Mouse (Mus musculus) heart, embryonic 15.5 days (tissue): ENCODE results near the gene Vgll4. TPM values are rescaled to one million over a fixed set of nuclear protein-coding genes. Genes with fewer than 3 reads are reported as not detected.
A peak's percentile ranks its signal among the peaks of the same experiment; 100 is the strongest.
"Not testable (repeated sequence)": the region's sequence is repeated elsewhere in the genome, so short reads cannot be mapped to it uniquely, and the experiment has no call there.

Experiments
- ATAC-seq: fragments of 200-750 bp; cut with Nextera tagmentation; replicated peaks from 2 replicates; pipeline ENCODE4 v1.8.0; 2017; ENCODE audit warnings: low read depth, moderate TSS enrichment; ENCODE audit not compliant: insufficient number of reproducible peaks, insufficient read depth, low FRiP score
- H3K27ac ChIP-seq: fragments of 300-500 bp; sonication (generic); 2 replicates; pipeline ENCODE4 v1.5.1; 2015; ENCODE audit warnings: mild to moderate bottlenecking, inconsistent platforms
- H3K27me3 ChIP-seq: fragments of 300-500 bp; sonication (generic); 2 replicates; pipeline ENCODE4 v1.6.1; 2015; ENCODE audit warnings: inconsistent platforms
- H3K36me3 ChIP-seq: fragments of 300-500 bp; sonication (generic); 2 replicates; pipeline ENCODE4 v1.6.1; 2015; ENCODE audit warnings: mild to moderate bottlenecking, inconsistent platforms
- H3K4me1 ChIP-seq: fragments of 300-500 bp; sonication (generic); replicated peaks from 2 replicates; pipeline ENCODE4 v1.6.1; 2015; ENCODE audit warnings: inconsistent platforms
- H3K4me2 ChIP-seq: fragments of 300-500 bp; sonication (generic); 2 replicates; pipeline ENCODE4 v1.6.1; 2015; ENCODE audit warnings: inconsistent platforms, mild to moderate bottlenecking, moderate library complexity
- H3K4me3 ChIP-seq: fragments of 300-500 bp; sonication (generic); 2 replicates; pipeline ENCODE4 v1.5.1; 2015; ENCODE audit warnings: mild to moderate bottlenecking, inconsistent platforms
- H3K9ac ChIP-seq: fragments of 300-500 bp; sonication (generic); 2 replicates; pipeline ENCODE4 v1.6.1; 2015; ENCODE audit warnings: mild to moderate bottlenecking, inconsistent platforms
- H3K9me3 ChIP-seq: fragments of 300-500 bp; sonication (generic); replicated peaks from 2 replicates; pipeline ENCODE4 v1.6.1; 2016; ENCODE audit warnings: inconsistent platforms
- WGBS: fragments of 180-500 bp; shearing (Covaris S2); methylation state at CpG from one replicate; pipeline ENCODE4 v1.1.7; 2015; ENCODE audit warnings: mixed read lengths; 5-methylcytosine and 5-hydroxymethylcytosine counted together
- polyA plus RNA-seq: library from polyadenylated mRNA; unstranded; fragments of >200 nt; fragmentation: Nextera tagmentation; extraction: Ambion mirVana; gene quantifications from 2 replicates; pipeline ENCODE4 v1.2.1, GENCODE M21; 2015

Vgll4 gene
- polyA plus RNA-seq, 1 experiment from 2014 or later, result 65.4 TPM

- H3K9ac ChIP-seq, result 0 out of 2 replicates have a peak overlapping the region, but pooled peaks have one; percentile 7
- peaks cover 9% of the 10 kb centered on the region; the same call in 1 of the 2 replicates for H3K36me3 ChIP-seq
- peaks cover 87% of the 10 kb centered on the region for H3K4me1 ChIP-seq
- H3K9me3 ChIP-seq, result no peaks in the 10 kb centered on the region
- peak overlapping the region; percentile 46 for H3K4me2 ChIP-seq
- no peak for ATAC-seq
- H3K27ac ChIP-seq, result peak overlapping the region; percentile 81
- 89% methylated on average over 12 of the region's 12 CpGs for WGBS
- H3K4me3 ChIP-seq, result no peak overlapping the region
- H3K27me3 ChIP-seq, result no peaks in the 10 kb centered on the region
Observed at GRCm38 (mm10) chr6:114891272-114891671, 78.5 kb downstream of the Vgll4 start.

GRCm38 (mm10) chr6:114890411-114891115, 79.2 kb downstream of the Vgll4 start:
- peak; percentile 47 for ATAC-seq
- Histone ChIP-seq H3K4me2 (peak overlapping the region; percentile 46), H3K9ac (no peak overlapping the region)

GRCm38 (mm10) chr6:114889971-114890370, 79.8 kb downstream of the Vgll4 start:
- peak overlapping the region; percentile 46; the same call in 1 of the 2 replicates for H3K4me2 ChIP-seq
- H3K27ac ChIP-seq, result peak overlapping the region; percentile 81
- not testable (repeated sequence) for H3K36me3 ChIP-seq, H3K9ac ChIP-seq, H3K27me3 ChIP-seq, ATAC-seq, H3K9me3 ChIP-seq, H3K4me3 ChIP-seq
- WGBS, result 80% methylated on average over 3 of the region's 3 CpGs
- peaks cover 90% of the 10 kb centered on the region for H3K4me1 ChIP-seq

More at GRCm38 (mm10) chr6:114890411-114891115, 79.2 kb downstream of the Vgll4 start:
- Histone ChIP-seq H3K4me1 (peaks cover 91% of the 10 kb centered on the region), H3K36me3 (peaks cover 12% of the 10 kb centered on the region; the same call in 1 of the 2 replicates), H3K9me3 (no peaks in the 10 kb centered on the region), H3K27me3 (no peaks in the 10 kb centered on the region), H3K4me3 (no peak overlapping the region), H3K27ac (peak overlapping the region; percentile 81)
- WGBS, result 25% methylated on average over 19 of the region's 19 CpGs

GRCm38 (mm10) chr6:114888922-114889321, 80.9 kb downstream of the Vgll4 start:
- Histone ChIP-seq H3K9ac (peak overlapping the region; percentile 20; the same call in 1 of the 2 replicates), H3K27ac (peak overlapping the region; percentile 89), H3K4me3 (no peak overlapping the region), H3K27me3 (no peaks in the 10 kb centered on the region), H3K4me1 (peaks cover 91% of the 10 kb centered on the region), H3K36me3 (peaks cover 15% of the 10 kb centered on the region; the same call in 1 of the 2 replicates), H3K9me3 (no peaks in the 10 kb centered on the region), H3K4me2 (0 out of 2 replicates have a peak overlapping the region, but pooled peaks have one; percentile 19)
- ATAC-seq, result peak; percentile 86
- 11% methylated on average over 13 of the region's 13 CpGs for WGBS

GRCm38 (mm10) chr6:114886504-114887361, 83.1 kb downstream of the Vgll4 start:
- no peaks in the 10 kb centered on the region for H3K27me3 ChIP-seq
- WGBS, result 67% methylated on average over 11 of the region's 11 CpGs
- peaks cover 15% of the 10 kb centered on the region; the same call in 1 of the 2 replicates for H3K36me3 ChIP-seq

GRCm38 (mm10) chr6:114886012-114886411, 83.8 kb downstream of the Vgll4 start:
- no peaks in the 10 kb centered on the region for H3K9me3 ChIP-seq
- peak overlapping the region; percentile 28; the same call in 1 of the 2 replicates for H3K27ac ChIP-seq
- ATAC-seq, result no peak
- 83% methylated on average over 6 of the region's 6 CpGs for WGBS
- H3K9ac ChIP-seq, result no peak overlapping the region
- peaks cover 90% of the 10 kb centered on the region for H3K4me1 ChIP-seq
- no peaks in the 10 kb centered on the region for H3K27me3 ChIP-seq
- no peak overlapping the region for H3K4me3 ChIP-seq
- H3K4me2 ChIP-seq, result no peak overlapping the region
- H3K36me3 ChIP-seq, result peaks cover 15% of the 10 kb centered on the region; the same call in 1 of the 2 replicates

More at GRCm38 (mm10) chr6:114886504-114887361, 83.1 kb downstream of the Vgll4 start:
- Histone ChIP-seq H3K9ac (no peak overlapping the region), H3K4me3 (no peak overlapping the region), H3K4me1 (peaks cover 90% of the 10 kb centered on the region), H3K9me3 (no peaks in the 10 kb centered on the region), H3K27ac (peak overlapping the region; percentile 28; the same call in 1 of the 2 replicates), H3K4me2 (no peak overlapping the region)
- no peak for ATAC-seq

GRCm38 (mm10) chr6:114885129-114885528, 84.7 kb downstream of the Vgll4 start:
- ATAC-seq, result no peak
- Histone ChIP-seq H3K4me2 (no peak overlapping the region), H3K27me3 (no peaks in the 10 kb centered on the region), H3K27ac (peak overlapping the region; percentile 93), H3K9ac (no peak overlapping the region), H3K36me3 (peaks cover 15% of the 10 kb centered on the region; the same call in 1 of the 2 replicates), H3K4me3 (no peak overlapping the region), H3K9me3 (no peaks in the 10 kb centered on the region), H3K4me1 (peaks cover 90% of the 10 kb centered on the region)
- WGBS, result 80% methylated on average over 5 of the region's 5 CpGs

GRCm38 (mm10) chr6:114883261-114883740, 86.5 kb downstream of the Vgll4 start:
- no peaks in the 10 kb centered on the region for H3K27me3 ChIP-seq
- H3K4me3 ChIP-seq, result 0 out of 2 replicates have a peak overlapping the region, but pooled peaks have one; percentile 5
- peak; percentile 61 for ATAC-seq
- peak overlapping the region; percentile 93 for H3K27ac ChIP-seq
- WGBS, result 6% methylated on average over 9 of the region's 9 CpGs
- peaks cover 96% of the 10 kb centered on the region for H3K4me1 ChIP-seq
- peak overlapping the region; percentile 26 for H3K4me2 ChIP-seq
- peak overlapping the region; percentile 37 for H3K9ac ChIP-seq
- H3K36me3 ChIP-seq, result peaks cover 15% of the 10 kb centered on the region; the same call in 1 of the 2 replicates
- no peaks in the 10 kb centered on the region for H3K9me3 ChIP-seq

GRCm38 (mm10) chr6:114882675-114883074, 87.1 kb downstream of the Vgll4 start:
- H3K9me3 ChIP-seq, result no peaks in the 10 kb centered on the region
- H3K4me2 ChIP-seq, result peak overlapping the region; percentile 26; the same call in 1 of the 2 replicates
- peaks cover 12% of the 10 kb centered on the region; the same call in 1 of the 2 replicates for H3K36me3 ChIP-seq
- no peaks in the 10 kb centered on the region for H3K27me3 ChIP-seq
- peak overlapping the region; percentile 37; the same call in 1 of the 2 replicates for H3K9ac ChIP-seq
- H3K4me3 ChIP-seq, result no peak overlapping the region
- ATAC-seq, result no peak
- WGBS, result 36% methylated on average over 7 of the region's 7 CpGs
- H3K27ac ChIP-seq, result peak overlapping the region; percentile 93
- H3K4me1 ChIP-seq, result peaks cover 96% of the 10 kb centered on the region

GRCm38 (mm10) chr6:114882212-114882611, 87.6 kb downstream of the Vgll4 start:
- H3K27ac ChIP-seq, result peak overlapping the region; percentile 93
- H3K4me1 ChIP-seq, result peaks cover 96% of the 10 kb centered on the region
- H3K9me3 ChIP-seq, result no peaks in the 10 kb centered on the region
- H3K36me3 ChIP-seq, result peaks cover 10% of the 10 kb centered on the region; the same call in 1 of the 2 replicates
- no peak overlapping the region for H3K4me3 ChIP-seq
- no peak for ATAC-seq
- H3K27me3 ChIP-seq, result no peaks in the 10 kb centered on the region
- 47% methylated on average over 5 of the region's 5 CpGs for WGBS
- no peak overlapping the region for H3K4me2 ChIP-seq
- 0 out of 2 replicates have a peak overlapping the region, but pooled peaks have one; percentile 6 for H3K9ac ChIP-seq
